Mouse (Mus musculus) yolk sac, embryonic 10.5 days (tissue): ENCODE results near the gene Dynlt1b.
A peak's percentile ranks its signal among the peaks of the same experiment; 100 is the strongest.
"Not testable (repeated sequence)": the region's sequence is repeated elsewhere in the genome, so short reads cannot be mapped to it uniquely, and the experiment has no call there.

Experiments used
- DNase-seq: peaks from one replicate; pipeline ENCODE4 v3.0.0-alpha.2; 2017; ENCODE audit warnings: low spot score

Gene Dynlt1b

GRCm38 (mm10) chr17:6465735-6466134, 35.8 kb downstream of the Dynlt1b start:
- not testable (repeated sequence) for DNase-seq

- DNase-seq, result peak; percentile 3
These were observed 37.9 kb downstream of the Dynlt1b start for GRCm38 (mm10) chr17:6467638-6468461.

- DNase-seq, result not testable (repeated sequence)
These were observed 40.1 kb downstream of the Dynlt1b start for GRCm38 (mm10) chr17:6470031-6470430.

- DNase-seq, result not testable (repeated sequence)
These were observed 40.8 kb downstream of the Dynlt1b start for GRCm38 (mm10) chr17:6470671-6471070.

- not testable (repeated sequence) for DNase-seq
These were observed 45.4 kb downstream of the Dynlt1b start for GRCm38 (mm10) chr17:6475270-6475669.

GRCm38 (mm10) chr17:6475913-6476312, 46.0 kb downstream of the Dynlt1b start:
- DNase-seq, result not testable (repeated sequence)

- peak; percentile 46 for DNase-seq
These were observed 46.6 kb downstream of the Dynlt1b start for GRCm38 (mm10) chr17:6476495-6476947.

GRCm38 (mm10) chr17:6477026-6477425, 47.1 kb downstream of the Dynlt1b start:
- peak; percentile 58 for DNase-seq

- not testable (repeated sequence) for DNase-seq
These were observed 51.1 kb downstream of the Dynlt1b start for GRCm38 (mm10) chr17:6480855-6481589.

- not testable (repeated sequence) for DNase-seq
These were observed 51.7 kb downstream of the Dynlt1b start for GRCm38 (mm10) chr17:6481590-6481963.

- DNase-seq, result not testable (repeated sequence)
These were observed 52.3 kb downstream of the Dynlt1b start for GRCm38 (mm10) chr17:6482248-6482647.
